Mouse (Mus musculus) ZHBTc4 (cell line): Measurements from ENCODE around the gene Serac1.

Experiments
- DNase-seq: peaks from one replicate; pipeline ENCODE4 v3.0.0-alpha.2; 2011; ENCODE audit warnings: low read depth, low spot score

Gene Serac1

GRCm38 (mm10) chr17:6005246-6005637, 74.3 kb downstream of the Serac1 start:
- peak; percentile 45 for DNase-seq

GRCm38 (mm10) chr17:6003661-6004060, 75.9 kb downstream of the Serac1 start:
- DNase-seq = no peak

- DNase-seq = no peak
These were observed 77.0 kb downstream of the Serac1 start for GRCm38 (mm10) chr17:6002563-6002962.

GRCm38 (mm10) chr17:6001836-6002235, 77.7 kb downstream of the Serac1 start:
- DNase-seq = no peak

GRCm38 (mm10) chr17:6001389-6001788, 78.2 kb downstream of the Serac1 start:
- DNase-seq = no peak

- DNase-seq = no peak
These were observed 78.6 kb downstream of the Serac1 start for GRCm38 (mm10) chr17:6000864-6001319.

GRCm38 (mm10) chr17:5999039-5999543, 80.5 kb downstream of the Serac1 start:
- no peak for DNase-seq

- DNase-seq = peak; percentile 81
These were observed 81.4 kb downstream of the Serac1 start for GRCm38 (mm10) chr17:5998235-5998500.

GRCm38 (mm10) chr17:5997380-5998234, 81.9 kb downstream of the Serac1 start:
- no peak for DNase-seq

GRCm38 (mm10) chr17:5996589-5996988, 83.0 kb downstream of the Serac1 start:
- DNase-seq = no peak

- DNase-seq = no peak
These were observed 84.9 kb downstream of the Serac1 start for GRCm38 (mm10) chr17:5994606-5995005.

GRCm38 (mm10) chr17:5993581-5994260, 85.8 kb downstream of the Serac1 start:
- DNase-seq = no peak

- DNase-seq = peak; percentile 76
These were observed 86.5 kb downstream of the Serac1 start for GRCm38 (mm10) chr17:5992866-5993580.
